Mouse (Mus musculus): Measurements from ENCODE around the gene Cenpe.

DNA sequence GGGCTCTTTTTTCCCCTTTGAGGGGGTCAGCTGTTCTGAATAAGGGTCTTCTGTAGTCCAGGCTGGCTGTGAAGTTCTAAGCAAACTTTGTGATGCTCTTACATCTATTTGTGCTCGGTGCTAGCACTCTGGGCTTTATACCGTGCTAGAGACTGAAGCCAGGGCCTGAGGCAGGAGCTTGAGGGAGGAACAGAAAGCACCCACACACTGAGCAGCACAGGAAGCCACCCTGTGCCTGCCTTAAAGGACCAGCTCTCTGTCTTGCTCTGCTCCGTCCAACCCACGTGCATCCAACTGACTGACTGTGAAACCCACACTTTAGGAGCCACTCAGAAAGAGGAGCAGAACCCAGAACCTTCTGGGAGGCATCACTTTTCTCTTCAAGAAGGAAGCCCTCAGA lies 67.8 kb downstream of the Cenpe start:
- TF ChIP-seq CTCF (IDR thresholded peaks at IDR 0.05) (no peak), POLR2A (IDR thresholded peaks at IDR 0.05; ENCODE audit: insufficient read depth, low read depth, low read length) (no peak)

Data from heart, adult 2 months (tissue).